Mouse (Mus musculus) bone marrow, adult 2 months (tissue): ENCODE data around the gene Rps21.

Experiments used
- CTCF ChIP-seq: fragments of 200-500 bp; IDR thresholded peaks from 2 replicates; pipeline ENCODE4 v1.5.1; 2011; ENCODE audit warnings: low read length, control low read depth; ENCODE audit not compliant: control insufficient read depth, insufficient read depth
- POLR2A ChIP-seq: fragments of 200-500 bp; IDR thresholded peaks from 2 replicates; pipeline ENCODE4 v1.6.1; 2011; ENCODE audit warnings: low read depth, mild to moderate bottlenecking, control low read depth, low read length, borderline replicate concordance; ENCODE audit not compliant: control insufficient read depth

GRCm38 (mm10) chr2:180212255-180212654 is 44.9 kb upstream of the Rps21 start:
- TF ChIP-seq CTCF = no peak
- TF ChIP-seq POLR2A = no peak
